Mouse (Mus musculus): ENCODE data around the gene Carm1. TPM values are rescaled to one million over a fixed set of nuclear protein-coding genes. Genes with fewer than 3 reads are reported as not detected.

The Carm1 gene
- polyA plus RNA-seq, 1 experiment from 2014 or later = 54.3 TPM

DNA sequence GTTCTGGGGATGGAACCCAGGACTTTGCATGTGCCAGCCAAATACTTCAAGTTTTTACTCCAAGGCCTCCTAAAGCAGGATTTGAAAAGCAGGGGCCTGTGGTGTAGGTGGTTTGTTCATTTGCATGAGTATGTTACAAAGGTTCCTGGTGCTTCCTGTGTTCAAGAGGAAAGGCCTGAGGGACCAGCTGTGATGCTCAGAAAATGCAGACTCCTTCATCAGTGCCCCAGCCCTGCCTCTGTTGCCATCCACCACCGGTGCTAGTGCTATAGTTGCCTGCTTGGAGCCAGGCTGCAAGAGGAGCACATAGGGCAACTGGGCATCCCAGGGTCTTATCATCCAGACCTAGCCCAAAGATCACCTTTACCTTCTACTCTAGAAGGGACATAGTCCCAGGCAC lies 19.8 kb downstream of the Carm1 start:
- peaks cover 50% of the 10 kb centered on the region for H3K36me3 ChIP-seq
- no peak overlapping the region for H3K27ac ChIP-seq (replicated peaks)
- H3K4me3 ChIP-seq = no peak overlapping the region

DNA sequence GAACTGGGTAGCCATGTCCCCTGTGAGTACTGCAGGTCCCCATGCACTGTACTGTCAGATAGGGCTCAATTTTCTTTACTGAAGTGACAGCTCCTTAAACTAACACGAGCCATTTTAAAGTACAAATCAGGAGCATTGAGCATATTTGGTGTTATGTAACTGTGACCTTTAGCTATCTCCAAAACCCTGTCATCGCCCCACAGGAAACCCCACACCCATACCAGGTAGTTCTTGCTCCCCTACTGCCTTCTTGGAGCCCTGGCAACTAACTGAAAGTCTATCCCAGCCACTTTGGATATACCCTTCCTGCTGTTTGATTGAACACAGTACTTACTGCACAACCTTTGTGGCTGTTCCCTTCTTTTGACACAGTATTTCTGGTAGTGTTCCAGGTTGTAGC lies 20.4 kb downstream of the Carm1 start:
- no peaks in the 10 kb centered on the region for H3K9me3 ChIP-seq (replicated peaks)
- 93% methylated on average over 2 of the region's 2 CpGs for WGBS
- H3K36me3 ChIP-seq = peaks cover 50% of the 10 kb centered on the region
- H3K4me3 ChIP-seq = no peak overlapping the region
- no peaks in the 10 kb centered on the region for H3K27me3 ChIP-seq (ENCODE audit: low read depth, poor library complexity, severe bottlenecking)
- DNase-seq (ENCODE audit: low spot score) = no peak
- H3K4me1 ChIP-seq = no peaks in the 10 kb centered on the region
- no peak overlapping the region for H3K27ac ChIP-seq (replicated peaks)

More for the DNA sequence above, 19.8 kb downstream of the Carm1 start:
- WGBS = 91% methylated on average over 1 of the region's 1 CpGs
- DNase-seq (ENCODE audit: low spot score) = no peak
- Histone ChIP-seq H3K27me3 (ENCODE audit: low read depth, poor library complexity, severe bottlenecking) (no peaks in the 10 kb centered on the region), H3K4me1 (no peaks in the 10 kb centered on the region), H3K9me3 (replicated peaks) (no peaks in the 10 kb centered on the region)

DNA sequence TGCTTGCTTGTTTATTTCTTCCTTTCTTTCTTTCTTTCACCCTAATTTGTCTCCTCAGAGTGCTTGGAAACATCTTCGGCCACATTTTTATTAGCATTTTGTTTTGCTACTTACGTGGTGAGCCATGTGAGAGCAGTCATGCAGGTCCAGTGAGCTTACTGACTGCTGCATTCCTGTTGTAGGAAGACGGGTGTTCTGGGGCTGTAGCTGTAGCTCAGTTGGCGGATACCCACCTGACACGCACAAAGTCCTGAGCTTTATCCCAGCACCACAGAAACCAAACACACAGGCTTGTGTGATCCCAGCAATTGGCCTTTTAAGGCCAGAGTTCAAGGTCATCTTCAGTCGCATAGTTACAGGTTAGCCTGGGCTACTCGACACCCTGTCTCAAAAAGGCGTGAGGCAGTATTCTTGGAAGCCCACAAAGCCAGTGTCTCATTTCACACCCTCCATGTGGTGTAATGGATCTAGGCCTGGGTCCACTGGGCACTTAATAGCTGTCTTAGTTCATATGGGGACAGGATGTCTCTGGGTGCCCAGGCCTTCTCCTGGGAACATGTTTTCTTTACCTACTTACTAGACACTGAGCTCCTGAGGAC lies 22.1 kb downstream of the Carm1 start:
- no peaks in the 10 kb centered on the region for H3K9me3 ChIP-seq (replicated peaks)
- WGBS = 95% methylated on average over 8 of the region's 8 CpGs
- no peak for DNase-seq (ENCODE audit: low spot score)
- peaks cover 59% of the 10 kb centered on the region for H3K36me3 ChIP-seq
- no peak overlapping the region for H3K27ac ChIP-seq (replicated peaks)
- no peaks in the 10 kb centered on the region for H3K4me1 ChIP-seq
- H3K27me3 ChIP-seq (ENCODE audit: low read depth, poor library complexity, severe bottlenecking) = no peaks in the 10 kb centered on the region
- no peak overlapping the region for H3K4me3 ChIP-seq

DNA sequence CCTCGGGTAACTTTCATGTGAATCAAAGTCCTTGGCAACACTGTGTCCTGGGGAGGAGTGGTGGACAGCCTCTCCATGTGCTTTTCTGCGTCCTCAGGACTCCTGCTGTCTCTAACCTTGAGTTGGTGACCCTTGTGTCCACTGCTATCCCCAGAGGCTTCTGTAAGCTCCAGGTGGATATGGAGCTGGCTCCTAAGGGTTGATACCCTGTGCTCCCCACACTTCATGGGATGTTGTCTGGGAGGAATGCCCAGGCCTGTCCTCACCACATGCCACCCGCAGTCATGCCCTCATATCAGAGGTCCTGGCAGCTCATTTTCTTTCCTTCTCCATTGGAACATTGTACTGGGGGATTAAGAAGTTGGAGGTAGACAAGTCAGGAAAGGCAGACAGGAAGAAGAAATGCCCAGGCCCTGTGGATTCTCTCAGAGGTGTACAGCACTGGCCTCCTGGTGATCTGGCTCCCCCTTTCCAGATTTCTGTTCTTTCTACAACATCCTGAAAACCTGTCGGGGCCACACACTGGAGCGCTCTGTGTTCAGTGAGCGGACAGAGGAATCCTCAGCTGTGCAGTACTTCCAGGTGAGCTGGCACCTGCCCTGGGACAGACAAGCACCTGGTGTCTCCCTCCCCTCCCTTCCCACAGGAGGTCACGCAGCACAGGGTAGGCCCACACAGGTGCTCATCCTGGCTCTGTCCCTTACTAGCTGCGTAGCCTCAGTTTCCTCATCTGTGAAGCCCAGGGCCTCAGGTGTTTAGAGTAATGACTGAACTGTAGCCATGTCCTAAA lies 27.5 kb downstream of the Carm1 start:
- Histone ChIP-seq H3K9me3 (replicated peaks) (no peaks in the 10 kb centered on the region), H3K4me1 (no peaks in the 10 kb centered on the region), H3K27me3 (ENCODE audit: low read depth, poor library complexity, severe bottlenecking) (no peaks in the 10 kb centered on the region), H3K27ac (replicated peaks) (no peak overlapping the region), H3K36me3 (peaks cover 98% of the 10 kb centered on the region), H3K4me3 (no peak overlapping the region)
- DNase-seq (ENCODE audit: low spot score) = no peak
- 95% methylated on average over 8 of the region's 8 CpGs for WGBS

DNA sequence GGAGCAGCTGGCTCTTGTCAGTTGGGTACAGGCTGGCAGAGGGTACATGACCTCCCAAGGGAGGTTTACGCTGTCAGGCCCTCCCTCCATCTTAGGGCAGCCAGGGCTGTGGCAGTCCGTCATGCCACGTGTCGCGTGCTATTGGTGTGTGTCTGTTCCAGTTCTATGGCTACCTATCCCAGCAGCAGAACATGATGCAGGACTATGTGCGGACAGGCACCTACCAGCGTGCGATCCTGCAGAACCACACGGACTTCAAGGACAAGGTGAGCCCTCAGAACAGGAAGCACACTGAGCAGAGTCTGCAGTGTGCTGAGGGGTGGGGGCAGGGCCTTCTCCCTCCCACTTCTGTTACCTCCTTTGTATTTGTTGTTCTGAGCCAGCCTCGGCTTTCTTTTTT lies 28.6 kb downstream of the Carm1 start:
- peaks cover 98% of the 10 kb centered on the region for H3K36me3 ChIP-seq
- no peak for DNase-seq (ENCODE audit: low spot score)

DNA sequence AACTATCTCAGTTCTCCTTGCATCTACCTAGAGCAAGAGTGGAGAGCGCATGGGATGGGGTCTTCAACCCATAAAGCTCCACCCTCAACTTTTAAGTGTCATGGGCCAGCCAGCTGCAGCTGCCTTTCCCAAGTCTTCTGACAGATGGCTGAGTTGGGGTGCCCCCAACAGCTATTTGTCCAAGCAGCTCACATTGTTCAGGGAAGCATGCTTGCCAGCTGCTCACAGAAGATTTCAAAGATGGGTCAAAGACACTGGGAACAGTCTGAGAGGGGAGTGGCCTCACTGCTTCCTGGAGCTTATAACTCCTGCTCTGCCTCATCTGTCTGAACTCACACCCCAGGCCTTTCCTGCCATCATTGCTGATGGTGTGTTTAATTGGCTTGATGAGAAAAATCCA lies 29.6 kb downstream of the Carm1 start:
- Histone ChIP-seq H3K4me1 (no peaks in the 10 kb centered on the region), H3K4me3 (no peak overlapping the region), H3K27ac (replicated peaks) (no peak overlapping the region), H3K9me3 (replicated peaks) (no peaks in the 10 kb centered on the region), H3K36me3 (peaks cover 99% of the 10 kb centered on the region), H3K27me3 (ENCODE audit: low read depth, poor library complexity, severe bottlenecking) (no peaks in the 10 kb centered on the region)
- 100% methylated on average over 1 of the region's 1 CpGs for WGBS
- no peak for DNase-seq (ENCODE audit: low spot score)

More for the DNA sequence above, 28.6 kb downstream of the Carm1 start:
- WGBS = 96% methylated on average over 10 of the region's 10 CpGs
- H3K27ac ChIP-seq (replicated peaks) = no peak overlapping the region
- no peaks in the 10 kb centered on the region for H3K4me1 ChIP-seq
- H3K4me3 ChIP-seq = no peak overlapping the region
- H3K27me3 ChIP-seq (ENCODE audit: low read depth, poor library complexity, severe bottlenecking) = no peaks in the 10 kb centered on the region
- no peaks in the 10 kb centered on the region for H3K9me3 ChIP-seq (replicated peaks)

DNA sequence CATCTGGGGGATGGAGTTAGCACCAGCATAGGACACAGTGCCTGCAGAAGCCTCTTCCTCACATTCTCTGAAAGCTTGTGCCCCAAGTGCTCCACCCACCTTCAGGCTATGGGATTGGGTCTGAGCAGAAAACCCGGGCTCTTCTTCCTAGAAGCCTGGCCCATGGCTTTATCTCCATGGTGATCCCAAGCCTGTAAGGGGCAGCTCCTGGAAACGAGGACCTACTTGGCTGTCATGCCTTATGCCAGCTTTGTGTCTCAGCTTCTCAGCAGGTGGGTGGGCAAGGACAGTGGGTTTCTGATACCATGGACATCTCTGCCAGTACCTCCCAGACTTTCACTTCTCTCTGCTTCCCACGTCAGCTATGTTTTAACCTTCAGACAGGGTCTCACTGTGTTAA lies 31.5 kb downstream of the Carm1 start:
- Histone ChIP-seq H3K4me1 (no peaks in the 10 kb centered on the region), H3K27me3 (ENCODE audit: low read depth, poor library complexity, severe bottlenecking) (no peaks in the 10 kb centered on the region), H3K27ac (replicated peaks) (no peak overlapping the region), H3K36me3 (peaks cover 99% of the 10 kb centered on the region), H3K9me3 (replicated peaks) (no peaks in the 10 kb centered on the region), H3K4me3 (no peak overlapping the region)
- no peak for DNase-seq (ENCODE audit: low spot score)
- WGBS = 59% methylated on average over 3 of the region's 3 CpGs

DNA sequence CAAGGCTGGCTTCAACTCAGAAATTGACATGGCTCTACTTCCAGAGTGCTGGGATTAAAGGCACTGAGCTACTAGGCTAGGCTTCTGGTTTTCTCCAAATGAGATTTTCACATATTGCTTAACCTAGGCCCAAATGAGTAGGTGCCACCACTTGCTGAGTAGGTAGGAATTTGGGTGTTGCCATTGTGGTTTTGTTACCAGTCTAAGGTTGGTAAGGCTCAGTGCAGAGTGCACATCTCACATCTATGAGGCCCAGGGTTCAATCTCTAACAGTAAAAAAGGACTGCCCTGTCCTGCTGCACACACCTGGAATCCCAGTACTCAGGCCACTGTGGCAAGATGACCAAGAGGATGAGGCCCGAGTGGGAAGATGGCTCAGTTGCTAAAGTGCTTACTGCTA lies 38.7 kb downstream of the Carm1 start:
- no peaks in the 10 kb centered on the region for H3K4me1 ChIP-seq
- no peak for DNase-seq (ENCODE audit: low spot score)
- H3K27ac ChIP-seq (replicated peaks) = no peak overlapping the region
- no peaks in the 10 kb centered on the region for H3K27me3 ChIP-seq (ENCODE audit: low read depth, poor library complexity, severe bottlenecking)
- WGBS = 88% methylated on average over 1 of the region's 1 CpGs
- H3K4me3 ChIP-seq = no peak overlapping the region
- no peaks in the 10 kb centered on the region for H3K9me3 ChIP-seq (replicated peaks)
- peaks cover 100% of the 10 kb centered on the region for H3K36me3 ChIP-seq

DNA sequence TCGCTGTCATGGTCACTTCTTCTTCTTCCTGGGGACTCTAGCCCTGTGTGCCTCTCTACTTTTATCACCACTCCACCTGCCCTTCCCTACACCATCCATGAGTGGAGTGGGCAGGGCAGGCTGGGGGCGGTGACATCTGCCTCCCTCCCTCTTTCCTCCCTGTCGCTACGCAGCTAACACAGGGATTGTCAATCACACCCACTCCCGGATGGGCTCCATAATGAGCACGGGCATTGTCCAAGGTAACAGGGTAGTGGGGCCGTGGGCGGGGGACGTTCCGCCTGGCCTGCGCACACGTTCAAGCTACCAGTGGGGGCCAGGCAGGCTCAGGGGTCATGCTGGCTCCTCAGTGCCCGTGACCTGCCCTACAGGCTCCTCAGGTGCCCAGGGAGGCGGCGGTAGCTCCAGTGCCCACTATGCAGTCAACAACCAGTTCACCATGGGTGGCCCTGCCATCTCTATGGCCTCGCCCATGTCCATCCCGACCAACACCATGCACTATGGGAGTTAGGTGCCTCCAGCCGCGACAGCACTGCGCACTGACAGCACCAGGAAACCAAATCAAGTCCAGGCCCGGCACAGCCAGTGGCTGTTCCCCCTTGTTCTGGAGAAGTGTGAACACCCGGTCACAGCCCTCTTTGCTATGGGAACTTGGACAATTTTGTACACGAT lies 41.1 kb downstream of the Carm1 start:
- no peak for DNase-seq (ENCODE audit: low spot score)
- Histone ChIP-seq H3K4me1 (peaks cover 14% of the 10 kb centered on the region), H3K27me3 (ENCODE audit: low read depth, poor library complexity, severe bottlenecking) (no peaks in the 10 kb centered on the region), H3K9me3 (replicated peaks) (no peaks in the 10 kb centered on the region), H3K36me3 (peaks cover 82% of the 10 kb centered on the region), H3K27ac (replicated peaks) (no peak overlapping the region), H3K4me3 (no peak overlapping the region)
- WGBS = 95% methylated on average over 23 of the region's 23 CpGs

DNA sequence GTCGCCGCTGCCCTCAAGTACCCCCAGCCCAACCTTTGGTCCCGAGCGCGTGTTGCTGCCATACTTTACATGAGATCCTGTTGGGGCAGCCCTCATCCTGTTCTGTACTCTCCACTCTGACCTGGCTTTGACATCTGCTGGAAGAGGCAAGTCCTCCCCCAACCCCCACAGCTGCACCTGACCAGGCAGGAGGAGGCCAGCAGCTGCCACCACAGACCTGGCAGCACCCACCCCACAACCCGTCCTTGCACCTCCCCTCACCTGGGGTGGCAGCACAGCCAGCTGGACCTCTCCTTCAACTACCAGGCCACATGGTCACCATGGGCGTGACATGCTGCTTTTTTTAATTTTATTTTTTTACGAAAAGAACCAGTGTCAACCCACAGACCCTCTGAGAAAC lies 41.7 kb downstream of the Carm1 start:
- Histone ChIP-seq H3K4me1 (peaks cover 17% of the 10 kb centered on the region), H3K27ac (replicated peaks) (no peak overlapping the region), H3K9me3 (replicated peaks) (no peaks in the 10 kb centered on the region), H3K27me3 (ENCODE audit: low read depth, poor library complexity, severe bottlenecking) (no peaks in the 10 kb centered on the region), H3K4me3 (no peak overlapping the region), H3K36me3 (peaks cover 77% of the 10 kb centered on the region)
- WGBS = 93% methylated on average over 8 of the region's 8 CpGs
- DNase-seq (ENCODE audit: low spot score) = no peak

DNA sequence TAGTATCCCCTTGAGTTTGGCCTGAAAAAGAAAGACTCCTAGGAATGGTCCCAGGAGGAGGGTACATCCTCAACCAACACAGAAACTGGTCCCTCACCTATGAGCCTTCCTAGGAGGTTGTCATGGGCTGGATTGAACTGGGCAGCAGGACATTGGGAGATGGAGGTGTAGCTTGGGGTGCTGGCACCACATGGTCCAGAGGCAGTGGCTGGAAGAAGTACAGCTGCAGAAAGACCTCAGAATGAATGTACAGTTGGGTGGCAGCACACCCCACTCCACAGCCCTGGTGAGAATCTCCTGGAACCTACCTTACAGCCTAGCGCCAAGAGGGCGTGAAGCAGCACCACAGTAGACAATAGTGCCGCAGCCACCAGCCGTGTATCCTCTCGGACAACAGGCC lies 42.8 kb downstream of the Carm1 start:
- no peaks in the 10 kb centered on the region for H3K27me3 ChIP-seq (ENCODE audit: low read depth, poor library complexity, severe bottlenecking)
- 93% methylated on average over 5 of the region's 5 CpGs for WGBS
- peaks cover 71% of the 10 kb centered on the region for H3K36me3 ChIP-seq
- DNase-seq (ENCODE audit: low spot score) = no peak
- no peaks in the 10 kb centered on the region for H3K9me3 ChIP-seq (replicated peaks)
- H3K4me3 ChIP-seq = no peak overlapping the region
- no peak overlapping the region for H3K27ac ChIP-seq (replicated peaks)
- peaks cover 29% of the 10 kb centered on the region for H3K4me1 ChIP-seq

DNA sequence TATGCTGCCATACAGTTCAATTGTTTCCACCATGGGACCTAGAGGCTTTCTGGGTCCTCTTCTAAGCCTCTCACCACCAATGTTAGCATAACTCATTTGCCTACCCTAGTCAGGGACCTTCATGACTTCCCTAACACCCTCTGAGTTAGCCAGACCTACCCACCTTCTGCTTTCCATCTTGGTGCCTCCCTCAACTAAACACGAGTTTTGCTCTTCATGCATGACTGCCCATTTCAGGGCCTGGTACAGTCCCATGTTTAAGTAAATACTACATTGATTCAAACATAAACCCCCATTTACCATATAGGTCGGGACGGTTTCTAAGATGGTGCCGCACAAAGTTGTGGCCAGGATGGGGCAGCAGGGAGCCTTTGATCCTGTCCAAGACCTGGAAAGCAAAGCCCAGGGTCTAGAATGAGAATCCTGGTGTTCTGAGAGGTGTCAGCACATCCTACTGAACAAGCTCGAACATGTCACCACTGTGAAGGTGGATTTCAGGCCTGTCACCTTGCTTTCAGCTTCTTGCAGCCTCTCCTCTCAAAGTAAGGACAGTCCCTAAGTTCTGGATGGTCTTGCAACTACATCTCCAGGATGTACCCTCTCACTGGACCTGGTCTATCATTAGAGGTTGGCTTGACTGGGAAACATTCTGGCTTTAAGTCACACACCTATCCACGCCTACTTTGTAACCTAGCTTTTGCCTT lies 44.6 kb downstream of the Carm1 start:
- H3K4me3 ChIP-seq = peak overlapping the region; percentile 92
- 87% methylated on average over 6 of the region's 6 CpGs for WGBS
- H3K9me3 ChIP-seq (replicated peaks) = no peaks in the 10 kb centered on the region
- H3K36me3 ChIP-seq = peaks cover 71% of the 10 kb centered on the region
- no peaks in the 10 kb centered on the region for H3K27me3 ChIP-seq (ENCODE audit: low read depth, poor library complexity, severe bottlenecking)
- no peak overlapping the region for H3K27ac ChIP-seq (replicated peaks)
- peaks cover 37% of the 10 kb centered on the region for H3K4me1 ChIP-seq
- DNase-seq (ENCODE audit: low spot score) = no peak
